Mouse (Mus musculus) large intestine, adult 2 months (tissue): ENCODE results near the gene Gstp1. TPM values are rescaled to one million over a fixed set of nuclear protein-coding genes. Genes with fewer than 3 reads are reported as not detected.
"Not testable (repeated sequence)": the region's sequence is repeated elsewhere in the genome, so short reads cannot be mapped to it uniquely, and the experiment has no call there.

ENCODE experiments used
- DNase-seq: peaks from one replicate; pipeline ENCODE4 v3.0.0-alpha.2; 2012; ENCODE audit warnings: low read depth, low spot score
- WGBS: fragments of 180-500 bp; shearing (Covaris S2); methylation state at CpG from one replicate; pipeline ENCODE4 v1.1.7; 2018; 5-methylcytosine and 5-hydroxymethylcytosine counted together
- polyA plus RNA-seq: library from polyadenylated mRNA; depleted of rRNA; stranded (reverse); fragments of >200 nt; gene quantifications from 2 replicates; pipeline ENCODE4 v1.2.3, GENCODE M21; 2012; rRNA removed

The Gstp1 gene
- 910 and 1,226 TPM in 2 replicates for polyA plus RNA-seq

GRCm38 (mm10) chr19:4037788-4038232 is at the start of gene Gstp1:
Gene Gstp1 (minus strand): TSS chr19:4037985.
- WGBS = 2% methylated on average over 26 of the region's 26 CpGs
- no peak for DNase-seq

DNA sequence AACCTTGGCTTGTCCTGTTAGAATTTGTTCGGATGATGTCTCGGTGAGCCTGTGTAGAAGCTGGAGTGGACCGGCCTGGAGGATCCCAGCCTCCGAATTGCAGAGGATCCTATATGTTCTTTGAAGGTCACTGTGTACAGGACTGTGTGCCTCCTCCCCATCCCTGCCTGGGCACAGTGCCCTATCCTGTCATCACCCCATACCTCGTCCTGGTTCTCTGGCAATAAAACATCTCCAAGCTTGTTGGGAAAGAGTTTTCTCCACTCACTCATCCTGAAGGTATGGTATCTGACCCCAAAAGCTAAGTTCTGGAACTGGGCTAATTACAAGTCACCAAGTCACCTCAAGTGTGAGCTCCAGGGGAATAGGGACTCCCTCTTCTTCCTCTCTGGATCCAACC is 49.3 kb upstream of the Gstp1 start:
- DNase-seq = no peak
- 70% methylated on average over 5 of the region's 5 CpGs for WGBS

GRCm38 (mm10) chr19:4086156-4086555 is 48.4 kb upstream of the Gstp1 start:
- WGBS = 93% methylated on average over 15 of the region's 15 CpGs

DNA sequence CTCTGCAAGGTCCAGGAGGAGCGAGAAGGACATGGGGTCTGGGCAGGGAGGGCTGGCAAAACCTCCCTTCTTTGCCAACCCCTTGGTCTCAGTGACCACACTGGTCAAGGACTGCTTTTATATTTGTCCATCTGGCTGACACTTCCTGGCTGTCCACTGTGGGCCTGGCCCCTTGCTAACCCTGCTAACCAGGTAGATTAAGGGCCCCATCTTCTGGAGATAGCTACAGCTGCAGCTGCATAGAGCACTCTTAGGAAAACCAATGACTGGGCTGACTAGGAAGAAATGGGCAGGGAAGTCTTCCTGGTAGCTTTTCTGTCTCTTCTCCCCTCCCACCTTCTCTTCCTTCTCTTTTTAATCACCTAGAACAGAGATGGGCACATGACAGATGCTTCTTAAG is 47.2 kb upstream of the Gstp1 start:
- 100% methylated on average over 1 of the region's 1 CpGs for WGBS
- DNase-seq = no peak

More at GRCm38 (mm10) chr19:4086156-4086555, 48.4 kb upstream of the Gstp1 start:
- no peak for DNase-seq

DNA sequence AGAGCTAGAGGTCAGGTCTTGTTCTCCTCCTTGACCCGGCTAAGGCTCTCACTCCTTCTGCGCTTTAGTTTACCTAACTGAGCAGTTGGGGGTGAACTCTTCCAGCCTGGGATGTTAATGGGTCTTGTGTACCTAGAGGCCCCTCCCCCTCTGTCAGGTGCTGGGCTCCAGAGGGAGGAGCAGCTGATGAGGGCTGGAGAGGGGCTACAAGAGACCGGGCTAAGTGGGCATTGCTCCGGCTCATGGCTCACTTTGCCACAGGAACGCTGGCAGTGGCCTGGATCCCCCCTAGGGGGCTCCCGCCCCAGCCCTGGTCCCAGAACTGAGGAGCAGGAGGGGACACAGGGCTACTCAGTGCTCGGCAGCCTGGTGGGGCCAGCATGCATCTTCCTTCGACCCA is 46.0 kb upstream of the Gstp1 start:
- no peak for DNase-seq
- WGBS = 74% methylated on average over 8 of the region's 8 CpGs

DNA sequence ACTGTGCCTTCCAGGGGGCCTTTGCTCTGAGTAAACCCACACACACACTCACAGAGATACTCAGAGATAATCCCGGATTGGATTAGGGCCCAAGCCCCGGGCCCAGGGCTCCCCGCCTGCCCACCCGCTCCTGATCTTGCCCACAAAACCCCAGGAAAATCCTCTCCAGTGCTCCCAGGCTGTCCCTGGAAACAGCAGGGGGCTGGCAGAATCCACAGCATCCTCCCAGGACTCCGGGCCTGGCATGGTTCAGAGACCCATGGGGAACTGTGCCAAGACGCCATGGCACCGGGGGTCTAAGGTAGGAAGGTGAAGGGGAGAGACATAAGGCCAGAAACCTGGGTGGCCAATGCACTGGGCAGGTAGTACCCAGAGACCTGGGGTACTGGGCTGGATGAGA is 45.5 kb upstream of the Gstp1 start:
- WGBS = 91% methylated on average over 7 of the region's 7 CpGs
- no peak for DNase-seq

- WGBS = 80% methylated on average over 11 of the region's 11 CpGs
These were observed 44.6 kb upstream of the Gstp1 start for GRCm38 (mm10) chr19:4082219-4082965.

GRCm38 (mm10) chr19:4081394-4081793 is 43.6 kb upstream of the Gstp1 start, which contains the start of gene Cabp2:
Gene Cabp2 (plus strand): TSS chr19:4081578.
- 80% methylated on average over 3 of the region's 3 CpGs for WGBS
- no peak for DNase-seq

More at GRCm38 (mm10) chr19:4082219-4082965, 44.6 kb upstream of the Gstp1 start:
- DNase-seq = no peak

DNA sequence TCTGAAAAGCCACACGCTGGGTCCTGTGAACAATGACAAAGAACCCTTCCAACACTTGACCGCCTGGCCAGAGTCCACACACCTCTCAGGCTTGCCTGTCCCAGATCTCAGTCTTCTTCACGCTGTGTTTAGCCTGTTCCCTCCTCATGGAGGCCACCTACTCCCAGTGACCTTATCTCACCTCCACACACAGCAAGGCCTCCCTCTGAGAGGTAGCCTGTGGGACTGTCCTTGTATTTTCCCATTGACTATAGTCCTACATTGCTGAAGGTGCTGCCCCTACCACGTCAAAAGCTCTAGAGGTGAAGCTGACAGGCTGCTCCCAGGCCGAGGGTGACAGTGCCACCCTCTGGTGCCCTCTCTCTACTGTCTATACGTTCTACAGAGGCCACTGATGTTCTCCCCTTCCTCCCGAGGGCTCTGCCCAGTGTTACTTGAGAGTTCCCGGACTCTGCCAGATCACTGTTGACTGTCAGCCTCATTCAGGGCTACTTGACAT is 42.8 kb upstream of the Gstp1 start:
- DNase-seq = no peak
- WGBS = 55% methylated on average over 8 of the region's 8 CpGs

DNA sequence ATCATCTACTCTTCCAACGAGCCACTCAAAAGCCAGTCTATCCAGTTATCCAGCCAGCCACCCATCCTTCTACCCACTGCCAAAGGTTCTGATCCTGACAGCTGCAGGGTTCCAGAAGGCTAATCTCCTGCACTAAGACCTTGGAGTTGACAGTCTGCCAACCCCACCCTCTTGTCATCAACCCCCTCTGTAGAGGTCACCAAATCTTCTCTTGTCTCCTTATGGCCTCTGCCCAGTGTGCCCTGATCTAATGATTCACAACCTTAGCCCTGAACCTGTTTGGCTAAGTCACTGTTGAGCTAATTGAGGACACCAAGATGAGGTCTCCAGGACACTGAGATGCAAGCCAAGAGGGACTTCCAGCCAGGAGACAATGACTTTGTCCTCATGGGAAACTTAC is 41.8 kb upstream of the Gstp1 start:
- no peak for DNase-seq
- 29% methylated on average over 1 of the region's 1 CpGs for WGBS

DNA sequence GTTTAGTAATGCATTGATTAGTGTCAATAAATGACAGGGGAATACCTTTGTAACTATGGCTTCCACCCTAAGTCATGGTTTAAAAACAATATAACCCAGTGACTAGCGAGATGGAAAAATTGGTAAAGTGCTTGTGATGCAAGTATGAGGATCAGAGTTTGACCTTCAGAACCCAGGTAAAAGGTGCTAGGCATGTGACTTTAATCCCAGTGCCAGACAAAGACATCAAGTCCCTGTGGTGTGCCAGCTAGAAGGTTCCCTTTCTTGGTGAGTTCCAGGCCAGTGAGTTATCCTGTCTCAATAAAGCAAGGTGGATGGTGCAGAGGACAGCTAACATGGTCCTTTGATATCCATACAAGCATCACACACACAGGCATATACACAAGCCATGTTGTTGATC is 37.7 kb upstream of the Gstp1 start:
- 87% methylated on average over 1 of the region's 1 CpGs for WGBS
- DNase-seq = no peak

DNA sequence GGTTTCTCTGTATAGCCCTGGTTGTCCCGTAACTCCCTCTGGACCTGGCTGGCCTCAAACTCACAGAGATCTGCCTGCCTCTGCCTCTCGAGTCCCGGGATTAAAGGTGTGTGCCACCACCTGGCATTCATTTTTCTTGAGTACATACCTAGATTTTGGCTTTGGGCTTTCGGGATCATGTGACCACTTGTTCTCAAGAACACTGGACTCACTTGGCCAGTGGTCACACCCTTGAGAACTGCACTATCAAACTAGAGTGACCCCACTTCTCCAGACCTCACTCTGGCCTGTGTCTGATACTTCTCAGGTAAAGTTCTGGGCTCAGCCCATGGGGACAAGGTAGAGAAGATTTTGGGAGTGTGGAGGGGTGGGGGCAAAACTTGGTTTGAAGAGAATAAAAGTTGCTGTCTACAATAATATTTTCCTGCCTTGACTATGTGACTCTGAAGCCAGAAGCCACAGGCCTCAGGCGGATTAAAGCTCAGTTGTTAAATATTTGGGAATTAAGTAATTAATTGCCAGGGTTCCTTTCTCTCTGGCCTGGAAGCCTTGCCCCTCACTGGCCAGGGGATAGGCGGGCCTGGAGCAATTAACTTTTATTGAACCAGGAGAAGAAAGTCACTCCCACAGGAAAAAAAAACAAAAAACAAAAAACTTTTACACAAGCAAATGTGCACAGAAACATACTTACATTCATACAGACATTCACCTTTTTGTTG is 35.1 kb upstream of the Gstp1 start:
- 66% methylated on average over 6 of the region's 6 CpGs for WGBS
- DNase-seq = no peak

DNA sequence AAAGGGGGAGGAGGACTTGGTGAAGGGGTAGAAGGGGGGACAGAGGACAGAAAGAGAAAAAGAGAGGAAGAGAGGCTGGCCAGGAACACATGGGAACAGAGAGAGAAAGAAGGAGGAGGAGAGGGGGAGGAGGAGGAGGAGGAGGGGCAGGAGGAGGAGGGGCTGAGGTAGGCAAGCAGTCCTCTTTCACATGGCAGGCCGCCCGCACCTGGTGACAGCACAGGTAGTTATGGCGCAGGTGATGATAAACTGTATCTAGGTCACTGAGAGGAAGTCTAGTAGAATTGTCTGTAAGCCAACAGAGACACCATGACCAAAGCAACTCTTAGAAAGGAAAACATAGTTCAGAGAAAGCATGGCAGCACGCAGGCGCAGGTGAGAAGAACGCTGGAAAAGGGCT is 33.6 kb upstream of the Gstp1 start:
- WGBS = 79% methylated on average over 6 of the region's 6 CpGs
- no peak for DNase-seq

DNA sequence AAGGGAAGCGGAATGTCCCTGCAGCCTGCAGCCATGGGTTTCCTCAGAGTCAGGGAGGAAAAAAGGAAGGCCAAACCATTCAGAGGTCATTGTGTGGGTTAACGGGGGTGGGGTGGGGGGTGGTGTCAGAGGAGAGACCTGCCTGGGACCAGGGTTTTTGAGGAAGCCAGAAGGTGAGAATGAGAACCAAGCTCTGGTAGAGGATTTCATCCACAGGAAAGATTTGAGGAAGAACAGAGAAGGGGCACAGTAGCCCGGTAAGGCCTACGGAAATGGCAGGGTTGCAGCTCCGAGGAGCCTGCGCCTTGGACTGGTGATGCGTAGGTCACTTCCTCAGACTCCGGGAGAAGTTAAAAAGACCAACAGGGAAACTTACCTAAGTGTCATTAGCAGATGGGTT is 33.0 kb upstream of the Gstp1 start:
- 86% methylated on average over 8 of the region's 8 CpGs for WGBS
- DNase-seq = no peak

GRCm38 (mm10) chr19:4070311-4070710 is 32.5 kb upstream of the Gstp1 start:
- 85% methylated on average over 15 of the region's 15 CpGs for WGBS
- no peak for DNase-seq

GRCm38 (mm10) chr19:4068717-4069410 is 31.1 kb upstream of the Gstp1 start:
- no peak for DNase-seq
- WGBS = 37% methylated on average over 15 of the region's 15 CpGs

GRCm38 (mm10) chr19:4068242-4068641 is 30.5 kb upstream of the Gstp1 start:
- 46% methylated on average over 2 of the region's 2 CpGs for WGBS
- not testable (repeated sequence) for DNase-seq

GRCm38 (mm10) chr19:4066877-4067276 is 29.1 kb upstream of the Gstp1 start:
- no peak for DNase-seq

DNA sequence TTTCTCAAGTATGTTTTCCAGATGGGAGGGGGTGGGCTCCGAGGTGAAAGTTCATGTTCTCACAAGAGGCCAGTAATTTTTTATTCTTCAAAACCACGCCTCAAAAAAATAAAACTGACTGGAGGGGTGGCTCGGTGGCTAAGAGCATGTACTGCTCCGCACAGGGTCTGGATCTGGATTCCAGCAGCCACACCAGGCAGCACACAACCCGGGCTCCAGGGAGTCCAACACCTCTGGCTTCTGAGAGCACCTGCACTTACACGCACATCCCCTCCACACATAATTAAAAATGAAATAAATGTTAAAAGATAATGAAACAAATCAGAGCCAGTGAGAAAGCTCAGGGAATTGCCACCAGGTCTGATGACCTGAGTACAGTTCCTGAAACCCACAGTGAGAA is 28.5 kb upstream of the Gstp1 start:
- WGBS = 48% methylated on average over 6 of the region's 6 CpGs
- no peak for DNase-seq

GRCm38 (mm10) chr19:4064501-4064900 is 26.7 kb upstream of the Gstp1 start:
- not testable (repeated sequence) for DNase-seq
- 0% methylated on average over 7 of the region's 11 CpGs for WGBS
